Mouse (Mus musculus) cerebellum, postnatal 36 days (tissue): ENCODE measurements at regions not wholly inside any gene's neighbourhood (a gene's known extent, or its start where the extent isn't known, plus 50 kb on each side); places are given as distances from the start of the nearest gene placed in this dataset.

Experiments
- DNase-seq, 2 experiments: peaks; one replicate each; pipeline ENCODE4 v3.0.0; 2021 to 2022; ENCODE audit warnings: mixed read lengths in 2 of 2

DNA sequence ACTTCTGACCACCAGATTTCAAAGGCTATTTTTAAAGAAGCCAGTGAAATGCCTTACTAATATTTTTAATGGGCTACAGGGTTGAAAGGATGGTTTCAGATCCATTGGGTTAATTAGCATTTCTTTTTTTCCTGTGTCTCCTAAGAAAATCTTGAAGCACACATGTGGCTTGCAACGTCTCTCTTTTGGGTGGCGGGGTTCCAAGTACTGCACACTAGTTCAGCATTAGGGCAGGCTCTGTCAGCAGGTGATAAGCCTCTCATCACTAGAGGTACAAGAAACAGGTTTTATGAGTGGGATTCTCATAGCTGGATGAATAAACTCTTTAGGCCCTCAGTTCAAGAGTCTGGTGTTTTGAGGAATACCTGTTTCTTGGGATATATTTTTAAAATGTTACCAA, 103.2 kb upstream of the Jun start:
- no peak for DNase-seq

DNA sequence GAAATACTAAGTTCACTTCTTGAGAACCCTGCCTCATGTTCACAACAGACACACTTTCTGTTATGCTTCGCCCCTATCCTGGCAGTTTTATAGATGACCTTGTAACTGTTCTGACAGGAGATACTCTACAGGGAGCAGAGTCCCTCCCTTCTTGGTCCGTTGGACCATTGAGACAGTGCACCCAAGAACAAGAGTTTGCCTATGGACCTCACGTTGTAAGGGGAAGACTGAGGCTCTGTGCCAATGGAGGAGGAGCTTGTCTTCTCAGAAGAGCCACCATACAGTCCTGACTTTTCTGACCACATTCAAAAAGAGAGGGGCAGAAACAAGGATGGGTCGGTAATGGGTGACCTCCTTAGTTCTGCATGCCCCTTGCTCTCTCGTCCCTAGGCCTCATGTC, 103.8 kb upstream of the Jun start:
- no peak for DNase-seq

DNA sequence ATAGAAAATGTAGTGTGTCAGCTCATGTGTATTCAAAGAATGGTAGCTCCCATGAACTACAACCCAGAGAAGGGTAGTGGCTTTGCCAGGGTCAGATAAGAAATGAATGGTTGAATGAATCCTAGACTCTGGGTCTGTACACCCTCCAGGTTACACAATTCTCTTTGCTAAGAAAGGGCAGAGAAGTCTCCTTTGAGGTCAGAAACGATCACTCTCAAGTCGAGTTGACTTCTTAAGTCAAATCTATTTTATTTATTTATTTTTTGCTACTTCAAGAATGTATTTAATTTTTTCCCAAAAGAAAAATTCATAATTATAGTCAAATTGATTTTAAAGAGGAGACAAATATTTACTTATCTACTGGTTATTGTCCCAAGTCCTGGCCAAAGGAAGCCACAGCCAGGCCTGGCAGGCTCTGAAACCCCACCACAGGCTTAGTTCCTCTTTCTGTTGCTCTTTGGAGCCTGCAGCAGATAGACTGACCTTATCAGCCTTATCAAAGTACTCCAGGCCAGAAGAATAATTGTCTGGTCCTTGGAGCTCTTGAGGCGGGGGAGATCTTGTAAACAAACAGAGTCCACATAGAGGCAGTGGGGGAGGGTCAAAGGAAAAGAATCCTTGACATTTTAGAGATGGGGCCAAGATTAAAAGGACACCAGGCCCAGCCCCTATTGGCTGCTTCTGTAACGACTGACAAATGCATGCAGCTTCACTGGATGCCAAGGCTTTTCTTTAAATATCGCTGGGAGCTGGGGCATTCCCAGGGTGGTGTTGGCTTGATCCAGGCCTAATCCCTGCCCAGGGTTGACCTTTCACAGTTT, 104.6 kb upstream of the Jun start:
- DNase-seq: no peak

DNA sequence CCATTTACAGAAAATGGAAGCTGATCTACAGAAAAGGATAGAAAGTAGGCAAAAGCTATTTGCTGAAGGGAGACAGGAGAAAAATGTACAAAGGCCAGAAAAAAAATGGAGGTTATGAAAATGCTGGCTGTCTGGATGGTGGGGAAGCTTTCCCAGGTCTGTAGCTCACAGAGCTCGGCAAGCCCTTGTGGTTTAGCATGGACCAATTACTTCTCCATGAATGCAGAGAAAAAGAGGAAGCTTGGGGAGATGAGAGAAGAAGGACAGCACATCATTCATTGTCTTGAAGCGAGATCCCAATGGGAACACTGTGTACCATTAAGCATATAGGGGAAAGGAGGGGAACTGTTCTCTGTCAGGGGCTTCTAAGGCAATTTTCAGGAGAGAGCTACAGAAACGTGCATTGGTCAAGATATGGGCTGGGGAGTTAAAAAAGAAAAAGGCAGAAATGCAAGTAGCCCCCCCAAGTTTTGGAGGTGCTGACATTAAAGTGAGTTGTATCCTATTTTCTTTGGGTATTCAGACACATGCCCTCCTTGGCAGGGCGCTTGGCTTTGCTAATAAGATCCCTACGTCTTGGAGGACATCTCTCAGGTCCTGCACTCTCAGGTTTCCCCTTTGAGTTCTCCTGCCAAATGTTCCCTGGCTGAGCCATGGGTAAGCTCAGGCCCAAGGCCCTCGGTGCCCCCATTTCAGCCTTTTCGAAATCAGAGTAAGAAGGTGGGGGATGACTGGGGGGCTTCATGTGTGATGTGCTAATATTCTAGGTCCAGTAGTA, 105.8 kb upstream of the Jun start:
- no peak for DNase-seq

DNA sequence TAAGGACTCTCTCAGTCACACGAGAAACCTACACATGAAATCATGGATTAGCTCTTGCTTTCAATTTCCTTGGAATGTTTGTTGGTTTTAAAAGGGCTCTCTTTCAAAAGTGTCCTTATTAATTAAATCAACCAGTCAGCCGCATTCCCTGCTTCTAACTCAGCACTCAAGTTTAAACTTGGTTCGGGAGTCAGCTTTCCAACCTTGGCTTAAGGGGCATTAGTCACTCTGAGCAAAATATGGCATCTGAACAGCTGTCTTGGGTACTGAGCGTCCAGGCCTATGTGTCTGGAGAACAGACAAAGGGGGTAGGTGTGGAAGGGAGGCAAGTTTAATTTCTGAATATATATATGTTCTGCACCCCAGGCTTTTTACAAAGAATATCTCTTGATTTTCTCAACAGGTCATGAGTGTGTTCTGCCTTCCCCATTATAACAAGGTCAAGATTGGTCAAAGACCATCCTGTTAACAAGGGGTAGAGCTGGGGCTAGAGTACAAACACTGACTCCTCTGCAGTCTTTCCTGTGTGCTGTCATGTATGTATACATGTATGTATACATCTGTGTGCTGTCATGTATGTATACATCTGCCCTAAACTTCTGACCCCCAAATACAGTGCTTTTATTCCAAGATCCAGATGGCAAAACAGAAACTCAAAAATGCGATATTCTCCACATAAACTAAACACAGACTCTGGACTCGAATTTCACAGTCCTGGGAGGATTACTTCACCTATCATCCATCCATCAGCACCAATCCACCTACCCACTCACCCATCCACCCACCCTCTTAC, 106.8 kb upstream of the Jun start:
- no peak for DNase-seq

DNA sequence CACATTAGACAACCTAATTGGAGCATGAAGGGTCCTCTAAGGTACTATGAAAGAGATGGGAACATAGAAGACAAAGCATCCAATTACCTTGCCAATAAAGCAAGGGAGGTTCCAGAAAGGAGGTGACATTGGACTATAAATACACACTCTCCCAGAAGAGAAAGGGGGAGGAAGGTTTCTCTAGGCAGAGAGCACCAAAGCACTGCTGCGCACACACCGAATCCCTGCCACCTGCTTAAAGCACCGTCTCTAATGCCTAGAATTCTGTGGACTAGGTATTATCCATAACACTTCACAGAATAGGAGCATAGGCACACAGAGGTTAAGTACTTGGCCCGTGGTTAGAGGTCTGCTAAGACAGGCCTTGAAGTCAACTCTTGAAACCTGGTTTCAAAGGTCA, 107.8 kb upstream of the Jun start:
- no peak for DNase-seq

DNA sequence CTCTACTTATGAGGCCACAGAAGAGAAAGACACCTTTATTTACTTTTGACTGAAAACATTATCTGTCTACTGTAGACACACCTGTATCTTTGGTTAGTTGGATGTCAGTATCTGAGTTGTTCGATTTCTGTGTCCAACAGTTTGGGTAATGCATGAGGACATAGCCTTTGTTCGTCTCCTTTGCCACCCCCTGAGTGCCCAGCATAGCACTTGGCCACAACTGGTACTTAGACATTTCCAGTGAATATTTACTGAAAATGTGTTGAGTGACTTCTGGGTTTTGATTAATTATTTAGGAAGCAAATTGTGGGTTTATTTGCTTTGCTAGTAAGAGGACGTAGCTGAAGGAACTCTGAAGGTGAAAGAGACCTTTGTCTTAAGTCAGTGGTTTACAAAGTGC, 108.4 kb upstream of the Jun start:
- DNase-seq: no peak

DNA sequence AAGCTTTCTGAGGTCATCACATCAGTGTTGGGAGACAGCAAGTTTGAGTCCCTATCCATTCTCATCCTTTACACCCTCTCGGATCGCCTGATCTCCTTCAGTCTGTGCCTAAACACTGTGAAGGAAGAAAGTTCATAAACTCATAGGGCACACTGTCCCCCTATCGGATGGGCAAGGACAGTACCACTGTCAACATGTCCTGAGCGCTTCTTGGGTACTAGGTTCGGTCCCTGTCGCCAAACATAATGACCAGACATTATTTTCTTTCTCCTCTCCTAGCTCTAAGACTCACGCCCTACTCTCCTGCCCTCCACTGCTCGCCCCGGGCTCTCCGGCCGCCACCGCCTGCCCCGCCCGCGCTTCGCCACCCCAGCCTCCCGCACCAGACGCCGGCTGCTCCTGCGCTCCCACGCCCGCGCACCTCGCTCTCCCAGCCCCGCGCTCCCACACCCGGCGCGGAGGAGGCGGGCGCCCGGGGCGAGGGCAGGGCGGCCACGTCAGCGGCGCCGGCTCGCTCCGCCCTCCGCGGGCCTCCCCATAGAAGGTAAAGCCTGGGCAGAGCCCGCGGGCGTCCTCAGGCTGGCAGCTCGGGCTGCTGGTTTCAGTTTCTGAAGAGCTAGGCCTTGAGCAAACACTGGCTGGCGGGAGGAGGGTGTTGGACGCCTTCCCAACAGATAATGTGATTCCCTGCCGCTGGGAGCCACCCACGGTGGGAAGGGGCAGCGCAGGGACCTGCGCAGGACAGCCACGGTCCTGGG, 109.1 kb upstream of the Jun start:
- peak; percentile 75 to 81 for DNase-seq

DNA sequence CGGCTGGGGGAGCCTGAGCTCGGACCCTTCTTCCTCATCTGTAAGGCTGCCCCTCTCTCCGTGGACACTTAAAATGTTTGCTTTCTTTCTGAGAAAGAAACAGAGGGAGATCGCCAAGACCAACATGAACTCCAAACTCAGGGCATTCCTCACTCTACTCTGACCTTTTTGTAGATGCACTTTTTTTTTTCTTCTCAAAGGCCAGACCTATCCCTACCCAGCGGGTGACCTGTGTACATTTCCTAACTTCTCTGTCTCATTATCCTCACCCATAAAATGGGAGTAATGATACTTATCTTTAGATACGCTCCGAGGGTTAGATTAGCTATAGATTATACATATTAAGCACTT, 109.6 kb upstream of the Jun start:
- DNase-seq: no peak

DNA sequence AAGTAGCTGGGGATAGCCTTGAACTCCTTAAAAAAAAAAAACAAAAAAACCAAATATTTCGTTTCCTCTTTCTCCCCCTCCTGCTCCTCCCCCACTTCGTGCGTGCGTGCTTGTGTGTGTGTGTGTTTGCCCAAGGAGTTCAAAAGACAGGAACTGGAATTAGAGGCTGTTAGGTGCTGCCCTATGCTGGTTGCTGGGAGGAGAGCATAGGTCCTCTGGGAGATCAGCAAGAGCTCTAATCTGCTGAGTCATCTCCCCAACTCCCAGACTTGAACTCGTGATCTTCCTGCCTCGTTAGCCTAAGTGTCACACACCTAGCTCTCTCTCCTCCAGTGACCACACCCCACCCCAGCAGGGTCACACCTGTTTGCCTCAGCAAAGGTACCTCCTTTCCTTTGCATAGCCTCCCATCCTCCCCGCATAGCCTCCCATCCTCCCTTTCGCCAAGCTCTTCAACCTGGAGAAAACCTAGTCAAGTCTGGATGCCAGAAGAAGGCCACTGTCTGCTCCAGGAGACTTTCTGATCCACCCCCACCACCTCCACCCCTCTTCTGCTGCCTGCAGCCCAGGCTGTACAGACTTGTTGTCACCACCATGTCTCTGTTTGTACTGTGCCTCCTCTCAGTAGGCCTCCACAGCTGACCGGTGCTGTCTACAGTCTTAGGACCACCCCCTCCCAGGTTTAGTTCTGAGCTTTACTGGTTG, 110.5 kb upstream of the Jun start:
- no peak for DNase-seq

DNA sequence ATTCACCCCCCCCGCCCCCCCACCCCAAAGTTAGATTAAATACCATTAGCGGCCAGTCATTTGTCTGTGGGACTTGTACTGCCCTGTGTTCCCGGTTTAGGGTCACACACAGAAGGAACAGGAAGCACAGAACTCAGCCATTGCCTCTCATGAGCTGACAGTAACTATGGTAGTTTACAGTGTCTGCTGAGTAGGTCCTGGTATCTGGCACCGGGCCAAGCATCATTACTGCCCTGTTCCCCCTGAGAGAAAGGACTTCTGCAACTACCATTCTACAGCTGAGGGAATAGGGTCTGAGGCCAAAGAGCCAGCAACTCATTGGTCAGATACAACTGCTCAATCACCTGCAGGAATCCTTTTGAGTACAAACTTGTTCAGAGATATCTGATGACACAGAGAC, 111.4 kb upstream of the Jun start:
- DNase-seq: no peak

DNA sequence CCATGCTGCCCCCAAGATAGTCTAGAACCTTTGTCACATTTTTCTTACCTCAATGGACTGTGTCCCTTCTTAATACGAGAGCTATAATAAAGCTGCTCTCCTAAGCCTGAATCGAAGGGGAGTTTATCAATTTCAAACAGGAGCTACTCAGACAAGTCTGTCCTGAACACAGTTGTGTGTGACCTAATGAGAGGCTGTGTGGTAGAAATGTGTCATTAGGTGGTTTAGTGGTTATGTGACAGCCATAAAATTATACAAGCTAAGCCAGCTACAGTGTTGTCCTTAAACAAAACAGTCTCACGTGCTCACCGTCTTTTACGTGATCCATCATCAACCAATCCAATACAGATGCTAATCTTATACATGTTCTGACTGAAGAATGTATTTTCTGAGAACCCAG, 114.5 kb upstream of the Jun start:
- no peak for DNase-seq

DNA sequence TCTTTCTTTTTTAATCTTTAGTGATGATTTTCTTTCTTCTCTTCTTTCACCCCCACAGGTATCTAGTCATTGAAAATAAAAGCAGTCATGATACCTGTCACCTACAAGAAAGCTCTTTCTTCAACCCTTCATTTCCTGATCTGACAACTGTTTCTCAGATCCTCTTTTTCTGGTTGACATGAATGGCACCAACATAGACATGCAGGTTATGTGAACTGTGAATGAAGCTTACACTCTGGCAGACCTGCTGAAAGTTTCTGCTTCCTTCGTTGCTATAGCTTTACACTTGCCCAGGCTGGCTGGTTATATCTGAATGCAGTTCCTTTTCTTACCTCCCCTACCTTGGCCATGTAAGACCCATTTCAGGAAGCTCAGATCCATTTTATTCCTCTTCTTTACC, 115.2 kb upstream of the Jun start:
- no peak for DNase-seq

DNA sequence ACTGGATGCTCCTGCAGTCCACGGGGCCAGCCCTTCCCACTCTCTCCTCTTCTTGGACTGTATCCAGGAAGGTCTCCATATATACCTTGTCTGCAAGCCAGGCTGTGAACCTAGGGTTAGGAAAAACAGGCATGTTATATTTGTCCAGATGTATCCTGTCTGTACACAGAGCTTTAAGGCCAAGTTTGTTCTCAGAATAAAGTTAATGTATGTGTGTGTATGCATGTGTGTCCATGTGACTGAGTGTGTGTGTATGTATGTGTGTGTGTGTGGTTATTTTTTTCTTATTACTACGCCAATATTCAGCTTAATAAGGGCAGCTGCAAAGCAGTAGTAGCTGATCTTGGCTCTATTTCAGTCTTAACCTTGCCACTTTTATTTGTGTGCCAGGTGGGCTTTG, 117.7 kb upstream of the Jun start:
- DNase-seq: no peak

DNA sequence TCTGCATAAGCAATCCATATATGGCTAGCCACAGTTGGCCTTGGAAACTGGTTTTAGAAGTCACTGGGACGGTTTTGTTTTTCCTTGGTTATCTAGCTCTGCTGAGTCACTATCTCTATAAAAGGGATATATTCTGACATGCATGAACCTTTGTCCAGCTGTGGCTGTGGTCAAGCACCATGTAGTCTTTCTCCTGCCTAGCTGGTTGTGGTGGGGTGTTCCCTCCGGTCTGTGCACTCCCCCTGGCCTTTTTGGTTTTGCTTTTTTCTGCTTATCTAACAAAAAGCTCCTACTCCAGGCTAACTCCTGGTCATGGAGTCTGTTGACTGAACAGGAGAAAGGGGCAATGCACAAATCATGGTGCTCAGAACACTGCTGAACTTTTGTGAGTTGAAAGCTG, 125.7 kb upstream of the Jun start:
- no peak for DNase-seq

DNA sequence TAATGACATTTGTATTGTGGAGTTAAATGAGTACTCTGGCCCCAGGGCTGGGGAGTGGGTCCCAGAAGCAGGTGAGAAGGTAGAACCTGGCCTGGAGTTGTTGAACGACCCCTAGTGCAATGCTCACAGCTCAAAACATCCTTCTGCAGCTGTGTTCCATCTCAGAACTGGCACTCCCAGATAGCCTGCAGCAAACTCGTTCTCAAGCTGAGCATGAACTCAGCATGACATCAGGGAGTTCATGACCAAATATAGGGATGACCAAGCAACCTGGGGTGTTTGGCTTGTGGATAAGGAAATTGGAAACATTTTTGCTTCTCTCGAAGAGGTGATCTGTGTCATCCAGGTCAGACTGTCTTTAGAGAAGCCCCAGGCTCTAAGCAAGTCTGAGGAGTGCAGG, 126.4 kb upstream of the Jun start:
- no peak for DNase-seq

DNA sequence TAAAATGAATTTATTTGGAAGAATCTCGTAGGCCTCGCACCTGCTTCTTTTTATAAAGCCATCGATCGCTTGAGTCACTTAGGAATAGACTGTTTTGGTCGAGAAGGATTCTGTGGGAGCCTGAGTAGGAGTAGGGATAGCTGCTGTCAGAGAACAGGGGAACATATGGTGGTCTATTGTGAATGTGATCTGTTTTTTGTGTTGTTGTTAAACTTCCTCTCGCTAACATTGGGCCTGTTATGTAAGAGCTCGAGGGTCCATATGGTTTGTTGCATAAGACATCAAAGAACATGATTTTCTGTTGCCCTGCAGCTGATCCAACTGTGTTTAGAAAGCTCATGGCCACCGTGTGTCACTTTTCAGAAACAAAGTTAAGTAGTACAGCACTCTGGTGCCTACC, 126.9 kb upstream of the Jun start:
- DNase-seq: no peak

DNA sequence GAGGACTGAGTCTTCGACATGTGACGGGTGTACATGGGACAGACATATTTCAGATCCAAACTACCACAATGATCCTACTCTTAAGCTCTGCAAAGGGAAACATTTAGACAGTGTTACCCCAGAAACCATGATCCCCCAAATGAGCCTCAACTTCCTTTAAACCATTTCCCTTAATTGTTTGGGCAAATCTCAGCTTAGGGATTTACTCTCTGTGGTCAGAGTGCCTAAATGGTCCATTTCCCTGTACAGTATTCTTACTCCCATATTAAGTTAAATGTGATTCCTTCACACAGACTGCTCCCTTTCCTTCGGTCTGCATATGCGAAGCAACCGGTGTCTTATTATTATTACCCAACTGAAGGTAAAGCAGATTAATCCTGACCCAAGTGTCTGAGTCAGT, 128.4 kb upstream of the Jun start:
- DNase-seq: no peak

DNA sequence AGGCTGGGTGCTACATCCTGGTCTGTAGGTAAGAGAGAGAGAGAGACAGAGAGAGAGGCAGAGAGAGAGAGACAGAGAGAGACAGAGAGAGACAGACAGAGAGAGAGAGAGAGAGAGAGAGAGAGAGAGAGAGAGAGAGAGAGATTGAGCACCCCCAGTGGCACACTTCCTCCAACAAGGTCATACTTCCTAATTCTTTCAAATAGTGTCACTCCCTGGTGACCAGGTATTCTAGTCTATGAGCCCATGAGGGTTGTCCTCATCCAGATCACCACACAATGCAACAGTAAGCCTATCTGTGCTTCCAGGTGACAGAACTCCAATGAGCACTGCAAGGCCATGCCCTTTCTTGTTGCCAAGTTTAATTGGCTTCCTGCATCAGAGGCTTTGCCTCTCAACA, 129.0 kb upstream of the Jun start:
- no peak for DNase-seq

DNA sequence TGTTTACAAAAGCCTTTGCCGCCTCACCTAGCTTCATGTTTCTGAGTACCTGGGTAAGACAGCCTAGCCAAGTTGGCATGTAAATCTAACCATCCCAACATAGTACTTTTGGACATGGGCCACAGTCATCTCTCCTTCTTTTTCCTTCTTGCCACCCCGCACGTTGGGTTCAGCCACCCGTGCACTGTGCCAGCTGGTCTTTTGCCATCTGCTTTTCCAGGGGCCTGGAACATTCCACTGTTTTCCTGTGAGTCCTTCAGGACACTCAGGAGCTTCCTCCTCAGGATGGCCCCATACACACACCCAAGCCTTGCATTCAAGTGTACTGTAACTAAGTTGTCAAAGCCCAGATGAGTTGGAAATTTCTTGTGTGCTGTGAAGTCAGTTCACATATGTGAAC, 132.2 kb upstream of the Jun start:
- peak in 1 of 2 experiments; percentile 19 for DNase-seq

DNA sequence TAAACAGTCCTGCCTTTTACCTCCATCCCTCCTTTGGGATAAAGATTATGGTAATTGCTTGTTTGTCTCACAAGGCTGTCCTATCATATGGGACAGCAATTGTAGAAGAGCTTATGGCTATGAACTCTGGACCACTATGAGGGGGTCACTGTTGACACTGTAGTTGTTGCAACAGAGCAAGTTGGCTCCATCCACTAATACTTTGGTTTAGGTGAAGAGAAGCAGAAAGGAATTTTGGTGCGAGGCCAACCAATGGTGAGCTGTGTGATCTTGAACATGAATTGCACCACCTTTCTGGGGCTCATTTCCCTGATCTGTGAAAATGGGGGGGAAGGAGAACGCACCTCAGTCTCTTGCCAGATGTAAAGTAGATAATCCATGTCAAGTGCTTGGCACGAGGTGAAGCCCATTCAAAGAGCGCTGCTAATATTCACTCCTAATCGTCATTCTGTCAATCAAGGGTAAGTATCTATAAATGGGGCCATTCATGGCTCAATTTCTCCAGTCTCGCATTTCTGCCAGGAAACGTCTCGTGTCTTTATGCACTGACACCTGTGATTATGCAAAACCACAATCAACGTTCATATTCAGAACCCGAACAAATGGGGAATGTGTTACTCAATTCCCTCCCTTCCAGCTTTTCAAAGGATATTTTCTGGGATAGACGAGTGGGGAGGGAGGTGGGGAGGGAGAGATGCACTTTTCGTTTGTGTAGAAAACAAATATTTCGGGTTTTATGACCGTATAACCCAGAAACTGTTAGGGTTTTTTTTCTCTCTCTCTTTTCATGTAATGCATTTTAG, 133.3 kb upstream of the Jun start:
- no peak for DNase-seq

DNA sequence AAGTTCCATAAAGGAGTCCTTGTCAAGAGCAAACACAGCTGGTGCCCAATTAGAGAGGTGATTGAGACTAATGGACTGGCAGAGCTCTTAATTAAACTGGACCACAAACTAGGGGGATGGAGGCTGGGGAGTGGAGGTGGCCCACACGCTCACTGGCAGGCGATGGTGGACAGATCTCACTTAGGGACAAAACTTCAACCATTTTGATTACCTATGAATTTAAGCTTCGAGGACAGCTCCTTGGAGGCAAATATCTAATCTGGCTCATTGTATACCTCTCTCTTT, 133.8 kb upstream of the Jun start:
- no peak for DNase-seq
